ENCODE assay signal across 26 mouse cellular contexts in genomic region chr11:72856764-72857163, GRCm38 (mm10).
"Had no signal": no experiment of that assay in that cellular context is flagged by ENCODE, and none has a peak within 500 bp of the region (broad histone marks: within the 10 kb centered on the region; RNA-seq: fewer than 3 reads in every experiment).

No protein-coding gene starts in this region.

- H3K4me2 ChIP-seq: hindbrain, embryonic 12.5 days; hindbrain, embryonic 14.5 days; intestine, embryonic 15.5 days; limb, embryonic 12.5 days; liver, embryonic 11.5 days; liver, embryonic 13.5 days; liver, embryonic 15.5 days had no signal

- H3K4me3 ChIP-seq: gastrocnemius, adult 2 months; hindbrain, embryonic 10.5 days; hindbrain, embryonic 12.5 days; intestine, embryonic 15.5 days; layer of hippocampus, adult 2 months; left cerebral cortex, adult 2 months; limb, embryonic 10.5 days; limb, embryonic 12.5 days; liver, embryonic 13.5 days; liver, embryonic 15.5 days had no signal

- DNase-seq: gastrocnemius, adult 2 months; gastrocnemius, postnatal 10 days; gastrocnemius, postnatal 25 days; heart, postnatal 4 days; kidney, adult 18-20 months; kidney, adult 8-10 months; kidney, postnatal 10 days; kidney, postnatal 25 days; kidney, postnatal 4 days; liver; liver, embryonic 13.5 days; liver, postnatal 0 days had no signal

- H3K27ac ChIP-seq: gastrocnemius, adult 2 months; hindbrain, embryonic 10.5 days; hindbrain, embryonic 12.5 days; hindbrain, embryonic 14.5 days; intestine, embryonic 15.5 days; layer of hippocampus, adult 2 months; left cerebral cortex, adult 2 months; limb, embryonic 10.5 days; limb, embryonic 12.5 days; liver, embryonic 13.5 days; liver, embryonic 15.5 days had no signal

- H3K9ac ChIP-seq: hindbrain, embryonic 12.5 days; hindbrain, embryonic 14.5 days; intestine, embryonic 15.5 days; limb, embryonic 12.5 days; liver, embryonic 13.5 days; liver, embryonic 15.5 days; liver, postnatal 0 days had no signal

- ATAC-seq: forebrain, embryonic 16.5 days; hindbrain, embryonic 16.5 days; inflammation-experienced regulatory T-cells, adult 6 months; intestine, embryonic 15.5 days; intestine, postnatal 0 days; liver, postnatal 0 days had no signal

- H3K27me3 ChIP-seq: hindbrain, embryonic 12.5 days; intestine, embryonic 15.5 days; limb, embryonic 12.5 days; liver, embryonic 13.5 days; liver, embryonic 15.5 days had no signal

- H3K9me3 ChIP-seq: hindbrain, embryonic 10.5 days; hindbrain, embryonic 12.5 days; intestine, embryonic 15.5 days; limb, embryonic 10.5 days; limb, embryonic 12.5 days; liver, embryonic 13.5 days; liver, embryonic 15.5 days had no signal

- H3K4me1 ChIP-seq: hindbrain, embryonic 10.5 days; hindbrain, embryonic 12.5 days; intestine, embryonic 15.5 days; limb, embryonic 10.5 days; limb, embryonic 12.5 days; liver, embryonic 13.5 days; liver, embryonic 15.5 days had no signal
